Mouse (Mus musculus) thymus, adult 2 months (tissue): ENCODE measurements around the gene Olfr414.

Source experiments
- CTCF ChIP-seq: fragments of 200-500 bp; IDR thresholded peaks from 2 replicates; pipeline ENCODE4 v1.5.1; 2012; ENCODE audit warnings: mild to moderate bottlenecking, control low read depth, low read length, moderate library complexity, borderline replicate concordance; ENCODE audit not compliant: control insufficient read depth, poor library complexity, insufficient read depth; ENCODE audit errors: extremely low read depth
- POLR2A ChIP-seq: fragments of 200-500 bp; IDR thresholded peaks from 2 replicates; pipeline ENCODE4 v1.6.1; 2012; ENCODE audit warnings: mild to moderate bottlenecking, low read length, control low read depth, moderate library complexity; ENCODE audit not compliant: control insufficient read depth, poor library complexity, insufficient read depth; ENCODE audit errors: extremely low read depth

DNA sequence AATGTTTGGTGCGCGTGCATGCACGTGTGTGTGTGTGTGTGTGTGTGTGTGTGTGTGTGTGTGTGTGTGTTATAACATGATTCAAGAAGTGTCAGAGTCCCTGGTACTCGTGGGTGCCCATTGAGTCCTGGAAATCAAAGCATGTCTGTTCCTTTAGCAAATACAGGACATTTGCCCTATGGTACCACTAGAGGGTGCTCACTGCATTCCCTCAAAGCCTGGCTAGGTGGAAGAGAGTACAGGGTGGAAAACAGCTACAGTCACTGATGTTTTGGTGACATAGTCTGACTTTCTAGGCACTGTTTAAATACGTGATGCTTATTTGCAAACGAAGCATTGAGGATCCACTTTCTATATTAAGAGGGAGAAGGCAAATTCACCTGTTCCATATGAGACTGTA, 45.9 kb downstream of the Olfr414 start:
- TF ChIP-seq CTCF: no peak
- no peak for TF ChIP-seq POLR2A
